Mouse (Mus musculus) MEL (cell line): ENCODE measurements around the gene Cdk5r2.
"Not testable (repeated sequence)": the region's sequence is repeated elsewhere in the genome, so short reads cannot be mapped to it uniquely, and the experiment has no call there.

Source experiments
- CTCF ChIP-seq, 3 experiments: IDR thresholded peaks in 2 of 3; conservative IDR thresholded peaks in 1 of 3; 2 replicates each; pipeline ENCODE4 v1.5.1; 2011 to 2012; ENCODE audit warnings: low read length in 3 of 3, low read depth in 2 of 3, mild to moderate bottlenecking in 2 of 3, improper control_type of control experiment in 1 of 3, inconsistent platforms in 1 of 3, mixed read lengths in 1 of 3, moderate library complexity in 1 of 3; ENCODE audit not compliant: control insufficient read depth in 1 of 3, insufficient read depth in 1 of 3, poor library complexity in 1 of 3, severe bottlenecking in 1 of 3
- EP300 ChIP-seq, 2 experiments: IDR thresholded peaks; 2 replicates each; pipeline ENCODE4 v1.6.1; 2011; ENCODE audit warnings: improper control_type of control experiment in 2 of 2, low read length in 2 of 2, low read depth in 1 of 2, mild to moderate bottlenecking in 1 of 2
- GATA1 ChIP-seq: IDR thresholded peaks from 2 replicates; pipeline ENCODE4 v1.6.1; 2011; ENCODE audit warnings: low read depth, low read length, improper control_type of control experiment
- JUND ChIP-seq: IDR thresholded peaks from 2 replicates; pipeline ENCODE4 v1.6.1; 2011; ENCODE audit warnings: low read depth, mild to moderate bottlenecking, improper control_type of control experiment, low read length
- MAFK ChIP-seq: IDR thresholded peaks from 2 replicates; pipeline ENCODE4 v1.6.1; 2011; ENCODE audit warnings: low read depth, mild to moderate bottlenecking, low read length, improper control_type of control experiment, borderline replicate concordance
- MAX ChIP-seq: IDR thresholded peaks from 2 replicates; pipeline ENCODE4 v1.6.1; 2011; ENCODE audit warnings: low read length, improper control_type of control experiment
- MYC ChIP-seq: IDR thresholded peaks from 2 replicates; pipeline ENCODE4 v1.6.1; 2011; ENCODE audit warnings: low read depth, mild to moderate bottlenecking, low read length, improper control_type of control experiment, moderate library complexity
- POLR2A ChIP-seq, 2 experiments: IDR thresholded peaks; 2 replicates each; pipeline ENCODE4 v1.6.1; 2011 to 2012; ENCODE audit warnings: low read length in 2 of 2, mild to moderate bottlenecking in 2 of 2, control low read depth in 1 of 2, improper control_type of control experiment in 1 of 2, low read depth in 1 of 2, moderate library complexity in 1 of 2; ENCODE audit not compliant: control insufficient read depth in 1 of 2, insufficient read depth in 1 of 2, poor library complexity in 1 of 2
- RCOR1 ChIP-seq: IDR thresholded peaks from 2 replicates; pipeline ENCODE4 v1.6.1; 2012; ENCODE audit warnings: low read depth, mild to moderate bottlenecking, inconsistent platforms, low read length, improper control_type of control experiment
- SMC3 ChIP-seq: IDR thresholded peaks from 2 replicates; pipeline ENCODE4 v1.6.1; 2011; ENCODE audit warnings: low read depth, low read length, improper control_type of control experiment
- ZMIZ1 ChIP-seq: IDR thresholded peaks from 2 replicates; pipeline ENCODE4 v1.6.1; 2012; ENCODE audit warnings: low read depth, mild to moderate bottlenecking, inconsistent platforms, low read length, improper control_type of control experiment, moderate library complexity

- not testable (repeated sequence) for TF ChIP-seq MAFK; CTCF (IDR thresholded peaks at IDR 0.05 in 2 of 3, conservative IDR thresholded peaks at IDR 0.05 in 1 of 3; ENCODE audit: control insufficient read depth in 1 of 3, insufficient read depth in 1 of 3, low read depth in 2 of 3, low read length in 3 of 3, poor library complexity in 1 of 3, severe bottlenecking in 1 of 3); GATA1; MAX; JUND; MYC; ZMIZ1; POLR2A (IDR thresholded peaks at IDR 0.05; ENCODE audit: control insufficient read depth in 1 of 2, insufficient read depth in 1 of 2, low read depth in 1 of 2, low read length in 2 of 2, poor library complexity in 1 of 2); EP300 (IDR thresholded peaks at IDR 0.05; ENCODE audit: low read depth in 1 of 2, low read length in 2 of 2); RCOR1; SMC3
Observed at GRCm38 (mm10) chr1:74815965-74816364, 38.8 kb upstream of the Cdk5r2 start.
